12 mouse cellular contexts compared by ENCODE assay signal in genomic region chr10:71267511-71267910, GRCm38 (mm10). TPM values are rescaled to one million over a fixed set of nuclear protein-coding genes. Genes with fewer than 3 reads are reported as not detected.
A peak's percentile ranks its signal among the peaks of the same experiment; 100 is the strongest.
DNase-seq lines count a peak whose midpoint lies in the region.
"Had no signal": no experiment of that assay in that cellular context is flagged by ENCODE, and none has a peak within 500 bp of the region (broad histone marks: within the 10 kb centered on the region; RNA-seq: fewer than 3 reads in every experiment).

No protein-coding gene starts in this region.

- peak; percentile 68 for DNase-seq in layer of hippocampus, adult 11-12 months (ENCODE audit: low spot score)
- DNase-seq in layer of hippocampus, postnatal 10 days (ENCODE audit: low spot score in 2 of 2) = no peak
- peak; percentile 29 for DNase-seq in right cerebral cortex, postnatal 14 days
- no peak for DNase-seq in right cerebral cortex, postnatal 25 days
- peak; percentile 94 for DNase-seq in brain, adult 2 months (ENCODE audit: low read depth, low spot score)
- DNase-seq in telencephalon, adult 2 months (ENCODE audit: low read depth, low spot score) = peak; percentile 80
- DNase-seq in kidney, adult 9 months = no peak
- DNase-seq: adrenal gland, postnatal 14 days; cerebellum, adult 9-11 months; kidney, postnatal 4 days; liver, postnatal 0 days; thymus, postnatal 25 days had no signal

RNA-seq across cellular contexts. Expression of gene Ube2d1, which starts 17.6 kb away (rescaled TPM):
- 10 to 100 TPM; 70.3 to 79.7 TPM for total RNA-seq in layer of hippocampus, postnatal 10 days (2021)

RNA-seq across cellular contexts. Expression of gene Tfam, which starts 29.4 kb away (rescaled TPM):
- total RNA-seq in layer of hippocampus, postnatal 10 days (2021) = 10 to 100 TPM; 40.7 to 47.3 TPM

Comparison
In these comparisons a context has a peak if more than half of its experiments do, and no peak if none do; other contexts are left out.
1. DNase-seq: peak in layer of hippocampus, adult 11-12 months (single experiment), right cerebral cortex, postnatal 14 days (single experiment), brain, adult 2 months (single experiment) and telencephalon, adult 2 months (single experiment); none in layer of hippocampus, postnatal 10 days (0 of 2), right cerebral cortex, postnatal 25 days (single experiment) and kidney, adult 9 months (single experiment).